Mouse (Mus musculus) c-Kit-negative CD71-positive TER-119-positive erythroid progenitor cells, embryonic 14.5 days (primary cell): ENCODE results near the gene Hoxd1.

Experiments used
- DNase-seq: peaks from one replicate; pipeline ENCODE4 v3.0.0-alpha.2; 2013; ENCODE audit warnings: low read depth, low spot score

The Hoxd1 gene

DNA sequence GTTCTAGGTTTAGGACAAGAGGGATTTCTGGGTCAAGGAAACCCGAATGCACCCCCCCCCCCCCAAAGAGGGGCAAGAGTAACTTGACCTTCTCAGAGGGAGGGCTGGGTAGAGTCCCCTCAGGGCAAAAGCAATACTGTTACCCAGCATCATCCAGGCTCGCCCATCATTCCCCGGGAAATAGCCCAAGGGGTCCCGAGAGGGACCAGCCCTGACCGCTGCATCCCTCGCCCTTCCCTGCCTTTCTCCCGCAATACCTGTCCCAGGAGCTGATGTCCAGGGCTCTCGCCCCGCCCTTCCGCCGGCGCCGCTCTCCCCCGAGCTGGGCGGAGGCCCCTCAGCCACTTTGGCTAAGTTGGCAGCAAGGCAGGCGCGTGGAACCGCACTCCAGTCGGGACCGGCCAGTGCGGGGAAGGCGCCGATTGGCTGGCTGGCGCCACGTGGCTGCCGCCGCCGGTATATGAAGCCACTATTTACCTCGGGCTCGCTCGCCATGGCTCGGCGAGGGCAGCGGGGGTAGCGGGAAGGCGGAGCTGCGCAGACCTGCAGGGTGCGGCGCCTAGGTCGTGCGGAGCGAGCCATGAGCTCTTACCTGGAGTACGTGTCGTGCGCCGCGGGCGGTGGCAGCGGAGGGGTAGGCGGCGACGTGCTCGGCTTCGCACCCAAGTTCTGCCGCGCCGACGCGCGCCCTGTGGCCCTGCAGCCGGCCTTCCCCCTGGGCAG, at the start of gene Hoxd1:
Gene Hoxd1, plus strand, starts transcription at position 459 of the 723 bp plus-strand sequence.
- no peak for DNase-seq

DNA sequence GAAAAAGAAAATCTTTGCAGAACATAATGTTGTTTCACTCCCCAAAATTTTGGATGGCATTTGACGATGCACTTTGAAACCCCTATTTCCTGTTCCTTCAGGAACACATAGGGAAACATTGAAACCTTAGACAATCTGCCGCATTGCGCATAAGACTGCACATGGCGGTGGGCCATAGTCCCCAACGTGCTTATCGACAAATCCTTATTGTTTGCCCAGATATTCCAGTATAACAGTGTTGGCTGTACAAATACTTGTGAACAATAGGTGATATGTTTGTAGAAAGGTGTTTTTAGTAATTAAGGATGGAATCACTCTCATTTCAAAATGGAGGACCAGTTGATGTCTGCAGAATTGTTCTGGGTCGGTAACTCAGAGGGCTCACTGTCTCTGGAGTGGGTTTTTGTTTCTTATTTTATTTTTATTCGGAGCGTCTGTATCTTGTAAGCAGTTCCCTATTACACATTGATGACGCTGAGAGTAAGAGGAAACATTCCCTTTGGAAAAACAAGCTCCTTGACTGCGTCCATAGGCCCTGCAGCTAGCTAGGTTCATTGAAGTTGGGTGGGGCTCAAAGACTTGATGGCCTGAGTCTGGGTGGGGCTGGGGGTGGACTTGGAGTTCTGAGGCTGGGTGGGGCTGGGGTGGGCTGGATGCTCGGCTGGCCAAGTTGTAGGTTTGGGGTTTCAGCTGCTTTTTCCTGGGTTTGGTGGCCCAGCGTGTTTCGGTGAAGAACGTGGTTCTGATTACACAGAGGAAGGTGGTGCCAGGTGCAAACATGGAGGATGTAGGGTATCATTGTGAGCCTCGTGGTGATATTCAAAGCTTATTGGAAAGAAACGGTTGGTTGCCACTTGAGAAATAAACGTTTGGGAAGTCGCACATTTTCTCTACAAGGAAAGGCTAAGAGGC, 49.3 kb upstream of the Hoxd1 start:
- DNase-seq: no peak

DNA sequence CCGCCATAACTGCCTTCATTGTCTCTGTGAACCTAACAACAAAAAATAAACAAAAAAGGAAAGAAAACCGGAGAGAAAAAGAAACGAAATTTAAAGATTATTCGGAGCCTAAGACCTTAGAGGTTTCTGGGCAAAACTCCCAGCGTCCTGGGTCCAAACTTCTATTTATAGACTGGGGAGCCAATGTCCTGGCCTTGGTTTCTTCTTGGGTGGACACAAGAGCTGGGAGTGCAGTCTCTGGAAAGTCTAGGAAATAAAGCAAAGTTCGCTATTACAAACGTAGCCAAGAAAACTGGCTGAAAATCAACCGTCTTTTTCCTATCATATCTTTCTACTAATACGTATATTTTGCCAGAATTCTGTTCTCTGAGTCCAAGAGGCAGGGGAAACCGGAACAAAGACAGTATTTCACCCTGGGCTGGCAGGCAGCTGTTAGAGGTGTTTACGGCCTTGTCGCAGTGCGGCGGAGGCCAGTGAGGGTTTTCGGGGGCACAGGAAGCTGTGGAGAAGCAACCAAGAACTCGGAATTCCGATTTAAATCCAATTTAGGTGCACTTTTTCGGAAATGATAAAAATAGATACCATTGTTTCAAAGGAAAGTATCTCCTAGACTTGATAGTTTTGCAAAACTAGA, 48.5 kb upstream of the Hoxd1 start:
- no peak for DNase-seq

DNA sequence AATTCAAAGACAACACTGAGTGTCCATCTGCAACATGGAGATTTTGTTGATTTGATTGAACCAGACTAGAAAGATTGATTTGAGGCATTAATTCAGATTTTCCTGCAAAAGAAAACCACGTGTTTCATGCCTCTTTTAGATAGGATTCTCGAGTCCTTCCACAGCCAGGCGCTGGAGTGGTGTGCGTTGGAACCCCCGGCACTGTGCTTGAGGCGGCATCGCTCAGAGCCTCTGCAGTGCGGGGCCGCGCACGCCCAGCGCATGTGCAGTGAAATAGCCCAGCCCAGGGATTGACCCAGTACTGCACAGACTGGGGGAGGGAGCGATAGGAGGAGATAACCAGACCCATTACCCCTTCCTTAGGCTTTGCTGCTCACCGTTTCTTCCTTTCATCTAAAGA, 47.9 kb upstream of the Hoxd1 start:
- no peak for DNase-seq

DNA sequence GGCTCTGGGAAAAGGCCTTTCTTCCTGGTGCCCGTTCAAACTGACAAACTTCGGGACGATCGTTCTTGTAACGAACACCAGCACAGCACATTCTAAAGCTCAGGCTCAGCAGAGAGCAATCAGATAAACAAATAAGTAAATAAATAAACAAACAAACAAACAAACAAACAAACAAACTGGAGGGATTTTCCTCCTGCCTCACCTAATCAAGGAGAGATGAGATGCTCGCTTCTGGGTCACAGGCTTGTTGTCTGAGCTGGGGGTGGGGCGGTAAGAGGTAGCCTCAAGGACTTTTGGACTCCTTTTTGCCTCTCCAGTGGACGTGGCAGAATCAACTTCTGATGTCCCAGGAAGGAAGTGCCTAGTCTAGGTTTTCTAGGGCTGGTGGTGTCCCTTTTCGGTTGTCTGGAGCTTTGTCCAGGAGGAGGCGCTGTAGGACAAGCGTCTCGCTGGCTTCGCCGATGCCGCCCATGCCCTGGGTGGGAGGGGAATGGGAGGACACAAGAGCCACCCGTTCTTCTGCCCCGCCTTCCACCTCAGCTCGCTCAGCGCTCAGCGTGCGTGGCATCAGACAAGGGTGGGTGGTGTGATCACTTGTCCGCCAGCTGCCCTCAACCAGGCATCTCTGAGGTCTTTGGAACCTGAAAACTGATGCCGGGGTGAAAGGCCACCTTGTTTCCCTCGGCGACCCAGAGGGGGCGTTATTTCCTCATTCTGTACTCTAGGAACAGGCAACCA, 47.1 kb upstream of the Hoxd1 start:
- no peak for DNase-seq

DNA sequence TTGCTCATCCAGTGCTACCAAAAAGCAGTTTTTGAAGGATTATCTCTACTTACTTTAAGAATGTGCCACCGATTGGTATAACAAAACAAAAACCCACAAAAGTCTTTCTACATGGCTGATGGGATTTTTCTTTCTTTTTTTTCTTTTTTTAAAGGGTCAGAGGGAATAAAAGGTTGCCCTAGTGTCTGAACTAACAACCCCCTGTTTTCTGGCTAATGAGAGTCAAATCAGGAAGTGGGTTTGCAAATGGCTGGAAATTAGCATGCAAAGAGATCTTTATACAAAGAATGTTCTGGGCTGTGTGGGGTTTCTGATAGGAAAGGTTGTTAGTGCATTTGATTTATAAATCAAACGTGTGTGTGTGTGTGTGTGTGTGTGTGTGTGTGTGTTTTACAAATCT, 42.4 kb upstream of the Hoxd1 start:
- no peak for DNase-seq

DNA sequence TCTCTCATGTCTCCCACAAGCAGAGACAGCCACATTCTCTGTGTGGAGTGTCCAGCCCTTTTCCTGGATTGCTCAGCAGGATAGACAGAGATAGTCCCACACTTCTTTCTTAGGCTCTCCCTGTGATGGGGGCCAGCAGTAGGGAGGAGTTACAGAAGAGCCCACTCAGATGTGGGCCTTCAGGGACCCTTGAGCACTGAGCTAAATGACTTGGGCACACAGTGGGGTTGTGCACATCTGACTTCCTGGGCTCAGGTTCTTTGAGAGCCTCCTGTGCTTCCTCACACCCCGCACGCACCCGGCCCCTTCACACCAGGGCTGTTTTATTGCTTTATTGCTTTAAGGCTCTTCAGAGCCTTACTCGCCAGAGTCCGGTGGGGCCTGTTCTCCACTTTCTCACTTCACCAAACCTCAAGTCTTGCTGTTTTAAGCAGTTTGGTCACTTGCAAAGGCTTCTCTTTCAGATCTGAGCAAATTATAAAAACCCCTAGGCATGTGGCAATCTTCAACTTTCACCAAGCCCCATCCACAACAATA, 41.8 kb upstream of the Hoxd1 start:
- DNase-seq: no peak

DNA sequence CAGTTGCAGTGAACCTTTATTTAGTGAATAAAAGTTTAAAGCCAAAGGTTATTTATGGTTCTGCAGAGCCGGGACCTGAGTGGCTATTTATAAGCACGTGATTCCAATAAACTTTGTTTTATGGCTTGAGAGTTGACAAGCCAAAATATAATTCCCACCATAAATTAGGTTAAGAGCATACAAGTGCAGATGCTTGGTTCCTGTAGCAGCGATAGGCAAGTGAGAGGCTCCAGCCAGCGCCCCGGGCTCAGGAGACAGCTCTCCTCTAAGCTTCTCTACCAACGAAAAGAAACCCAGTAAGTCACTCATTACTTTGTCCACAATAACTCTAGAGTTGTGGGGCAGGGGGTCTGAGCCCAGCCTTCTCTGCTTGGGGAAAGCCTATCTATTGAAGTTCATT, 40.9 kb upstream of the Hoxd1 start:
- no peak for DNase-seq

DNA sequence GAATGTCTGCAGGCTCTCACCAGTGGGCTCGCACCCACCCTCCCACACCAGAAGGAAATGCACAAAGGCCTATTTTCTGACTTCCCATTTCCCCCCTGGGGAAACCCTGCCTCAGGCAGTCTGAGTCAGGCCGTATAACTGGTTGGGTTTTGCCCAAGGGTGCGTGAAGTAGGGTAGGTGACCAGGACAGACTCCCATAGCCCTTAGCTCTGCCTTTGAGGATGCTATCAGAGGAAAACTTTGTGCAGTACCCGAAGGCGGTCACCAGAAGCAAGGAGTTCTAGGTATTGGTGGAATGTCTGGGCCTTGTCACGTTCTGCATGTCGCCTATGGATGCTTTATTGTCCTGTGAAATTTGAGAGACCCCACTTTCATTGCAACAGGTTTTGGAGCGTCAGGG, 39.8 kb upstream of the Hoxd1 start:
- DNase-seq: no peak

DNA sequence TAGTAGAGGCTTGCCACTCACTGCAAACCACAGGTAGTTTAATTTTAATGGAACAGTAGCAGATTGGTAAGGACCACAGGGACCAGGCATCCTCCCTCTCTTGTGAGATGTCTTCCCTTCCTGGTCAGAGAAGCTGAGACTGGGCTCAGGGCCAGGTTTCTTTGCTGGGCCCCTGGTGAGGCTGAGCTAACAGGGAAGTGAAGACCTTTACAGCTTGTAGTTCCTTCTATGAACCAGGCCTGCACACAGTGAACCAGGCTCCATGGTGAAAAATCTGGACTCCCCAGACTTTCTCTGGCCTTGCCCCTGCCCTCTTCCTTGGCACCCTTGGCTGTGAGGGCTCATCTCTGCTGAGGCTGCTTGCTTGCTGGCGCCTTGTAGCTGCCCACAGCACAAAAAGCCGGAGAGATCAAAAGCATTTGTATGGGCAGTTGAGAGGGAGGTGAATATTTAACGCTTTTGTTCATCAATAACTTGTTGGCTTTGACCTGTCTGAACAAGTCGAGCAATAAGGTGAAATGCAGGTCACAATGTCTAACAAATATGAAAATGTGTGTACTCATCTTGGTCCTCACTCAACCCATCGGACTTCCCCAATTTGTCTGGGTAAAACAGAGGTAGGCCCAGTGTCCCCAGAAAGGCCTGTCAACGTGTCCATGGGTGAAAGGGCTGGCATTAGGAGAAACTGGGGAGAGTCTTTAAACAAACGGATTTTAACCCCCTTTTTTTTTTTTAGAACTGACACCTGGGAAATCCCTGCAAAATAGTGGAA, 38.4 kb upstream of the Hoxd1 start:
- DNase-seq: no peak

DNA sequence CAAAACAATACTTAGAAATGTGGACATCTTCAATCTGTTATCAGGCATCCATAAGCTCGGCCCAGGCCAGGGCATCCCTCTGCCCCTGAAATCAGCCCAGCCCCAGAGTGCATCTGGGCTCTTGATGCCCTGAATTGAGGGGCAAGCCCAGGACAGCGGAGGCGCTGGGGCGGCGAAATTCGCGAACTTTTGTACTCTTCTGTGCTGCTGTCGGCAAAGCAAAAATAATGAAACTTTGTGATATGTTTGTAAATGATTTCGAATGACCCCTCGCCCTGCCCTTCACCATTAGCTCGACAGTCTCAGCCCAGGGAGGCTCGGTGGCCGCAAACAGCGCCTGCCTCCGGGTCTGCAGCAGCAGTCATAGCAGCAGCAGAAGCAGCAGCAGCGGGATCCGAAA, 37.6 kb upstream of the Hoxd1 start:
- DNase-seq: no peak

DNA sequence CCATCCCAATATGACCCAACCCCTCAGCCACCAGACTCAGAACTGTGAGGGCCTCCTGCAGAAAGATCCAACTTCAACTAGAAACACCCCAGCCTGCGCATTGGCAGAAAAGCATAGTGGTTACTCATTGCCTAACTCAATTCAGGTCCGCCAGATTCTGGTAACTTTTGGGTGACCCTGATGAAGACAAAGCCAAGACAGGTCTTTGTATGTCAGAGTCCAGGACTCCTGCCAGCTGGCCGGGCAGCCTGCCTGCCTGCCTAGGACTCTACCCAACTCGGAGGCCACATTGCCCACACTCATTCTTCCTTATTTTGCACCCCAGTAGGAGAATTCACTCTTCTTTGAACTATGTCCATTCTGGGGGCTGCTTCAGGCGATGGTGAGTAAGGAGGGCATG, 36.2 kb upstream of the Hoxd1 start, which contains the start of gene Gm28230:
Gene Gm28230, plus strand, starts transcription at position 178 of the 400 bp plus-strand sequence.
- no peak for DNase-seq

DNA sequence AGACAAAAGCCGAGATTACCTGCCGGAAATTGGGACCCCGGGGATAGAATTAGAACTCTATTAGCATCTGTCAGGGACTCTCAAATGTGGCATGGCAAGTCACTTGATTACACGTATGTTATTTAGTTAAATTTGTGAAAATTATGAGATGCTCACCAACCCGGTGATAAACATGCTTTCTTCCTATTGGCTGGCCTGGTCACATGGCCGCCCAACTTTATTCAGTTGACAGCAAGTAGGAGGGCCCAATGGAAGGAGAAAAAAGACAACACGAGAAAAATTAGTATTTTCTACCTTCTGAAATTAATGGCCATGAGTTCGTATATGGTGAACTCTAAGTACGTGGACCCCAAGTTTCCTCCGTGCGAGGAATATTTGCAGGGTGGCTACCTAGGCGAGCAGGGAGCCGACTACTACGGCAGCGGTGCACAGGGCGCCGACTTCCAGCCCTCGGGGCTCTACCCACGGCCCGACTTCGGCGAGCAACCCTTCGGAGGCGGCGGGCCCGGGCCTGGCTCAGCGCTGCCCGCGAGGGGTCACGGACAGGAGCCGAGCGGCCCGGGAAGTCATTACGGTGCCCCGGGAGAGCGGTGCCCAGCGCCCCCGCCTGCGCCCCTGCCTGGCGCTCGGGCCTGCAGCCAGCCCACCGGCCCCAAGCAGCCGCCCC, 35.7 kb upstream of the Hoxd1 start:
- no peak for DNase-seq

DNA sequence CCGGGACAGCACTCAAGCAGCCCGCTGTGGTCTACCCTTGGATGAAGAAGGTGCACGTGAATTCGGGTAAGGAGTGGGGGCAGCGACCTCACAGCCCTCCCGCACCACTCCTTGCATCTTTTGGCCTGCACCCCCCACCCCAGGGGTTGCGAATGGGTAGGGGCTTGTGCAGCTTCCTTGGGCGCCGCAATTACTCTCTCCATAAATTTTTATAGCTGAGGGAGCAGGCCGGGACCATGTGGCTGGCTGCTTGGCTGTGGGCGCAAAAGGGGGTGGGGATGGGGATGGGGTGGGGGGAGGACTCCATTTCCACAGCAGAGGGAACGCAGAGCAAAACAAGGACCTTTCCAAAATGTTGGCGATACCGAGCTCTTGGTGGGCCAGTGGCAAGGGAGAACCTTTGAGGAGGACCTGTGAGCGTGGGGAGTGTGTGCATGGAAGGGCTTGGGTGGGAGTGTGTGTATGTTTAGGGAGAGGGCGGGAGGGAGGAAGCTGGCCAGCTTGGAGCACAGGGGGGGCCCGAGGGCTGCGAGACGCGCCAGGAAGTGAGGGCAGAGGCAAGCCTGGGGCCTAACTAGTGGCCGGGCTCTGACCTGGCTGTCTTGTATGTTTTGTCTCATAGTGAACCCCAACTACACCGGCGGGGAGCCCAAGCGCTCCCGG, 35.0 kb upstream of the Hoxd1 start:
- DNase-seq: no peak

DNA sequence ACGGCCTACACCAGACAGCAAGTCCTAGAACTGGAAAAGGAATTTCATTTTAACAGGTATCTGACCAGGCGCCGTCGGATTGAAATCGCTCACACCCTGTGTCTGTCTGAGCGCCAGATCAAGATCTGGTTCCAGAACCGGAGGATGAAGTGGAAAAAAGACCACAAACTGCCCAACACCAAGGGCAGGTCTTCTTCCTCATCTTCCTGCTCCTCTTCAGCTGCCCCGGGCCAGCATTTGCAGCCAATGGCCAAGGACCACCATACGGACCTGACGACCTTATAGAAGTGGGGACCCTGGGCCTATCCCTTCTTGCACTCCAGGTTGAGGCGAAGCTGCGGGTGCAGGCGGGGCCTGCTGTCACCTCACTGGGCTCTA, 34.5 kb upstream of the Hoxd1 start:
- DNase-seq: no peak

DNA sequence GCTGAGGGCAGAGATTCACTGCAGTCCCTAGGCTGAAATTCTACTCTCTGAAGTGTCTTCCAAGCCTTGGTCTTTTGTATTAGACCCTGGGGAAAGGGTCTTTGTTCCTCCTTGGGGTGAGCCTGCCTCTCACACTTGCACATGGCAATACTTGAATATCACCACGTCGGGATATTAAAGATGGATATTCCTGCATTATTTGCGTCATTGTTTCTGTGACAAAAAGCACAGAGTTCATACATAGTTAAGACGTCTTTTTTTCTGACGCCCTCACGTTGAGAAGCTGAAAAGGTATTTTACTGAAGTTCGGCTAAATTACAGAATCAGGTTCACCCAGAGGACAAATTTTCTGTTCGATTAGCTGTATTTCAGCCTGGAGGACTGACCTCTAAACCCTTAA, 32.4 kb upstream of the Hoxd1 start:
- DNase-seq: no peak

DNA sequence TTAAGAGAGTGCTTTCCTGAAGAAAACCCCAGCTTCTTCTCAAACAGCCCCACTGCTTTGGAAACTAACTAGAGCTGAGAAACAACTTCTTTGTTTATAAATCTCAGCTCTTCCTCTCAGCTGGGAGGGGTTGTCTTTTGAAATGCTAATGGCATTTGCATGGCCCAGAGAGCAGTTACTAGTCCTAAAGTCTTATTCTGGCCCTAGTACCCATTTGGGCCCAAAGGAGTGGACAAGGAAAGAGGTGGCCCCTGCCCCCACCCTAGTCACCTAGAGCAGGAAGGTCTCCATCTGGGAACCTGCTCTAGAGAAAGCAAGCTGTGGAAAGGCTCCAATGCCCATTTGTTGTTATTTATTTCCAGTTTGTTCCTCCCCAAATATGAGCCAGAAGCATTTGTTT, 31.7 kb upstream of the Hoxd1 start:
- no peak for DNase-seq

DNA sequence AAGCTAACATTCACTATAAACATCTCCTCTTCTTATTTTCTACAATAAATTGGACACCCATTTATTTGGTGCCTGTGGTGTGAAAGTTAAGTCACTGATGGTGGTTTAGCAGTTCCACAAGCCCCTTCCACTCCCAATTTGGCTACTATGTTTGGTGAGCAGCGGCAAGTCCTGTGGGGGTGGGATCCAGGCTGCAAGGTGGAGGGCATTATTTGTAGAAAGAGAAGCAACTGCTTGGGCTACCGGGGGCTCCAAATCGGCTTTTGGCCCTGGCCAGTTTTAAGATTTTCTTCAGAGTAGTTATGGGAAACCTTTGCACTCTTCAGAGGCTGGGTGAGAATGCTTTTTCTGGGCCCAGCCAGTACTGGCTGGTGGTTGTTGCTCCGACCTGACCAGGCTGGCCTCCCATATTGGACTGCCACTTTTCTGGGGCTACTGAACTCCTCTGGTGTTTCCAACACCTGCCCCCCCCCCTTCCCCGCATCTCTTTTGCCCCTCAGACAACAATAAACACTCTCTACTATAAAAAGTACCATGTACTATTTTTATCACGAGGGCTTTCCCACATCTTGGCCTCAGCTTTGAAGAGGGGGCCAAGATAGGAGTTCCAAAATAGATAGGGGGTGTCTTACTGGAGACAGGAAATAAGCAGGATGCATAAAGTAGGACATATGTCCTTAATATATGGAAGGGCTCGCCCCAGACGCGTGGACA, 30.8 kb upstream of the Hoxd1 start:
- no peak for DNase-seq
